Comparison of ENCODE assay signal across 19 mouse cellular contexts in genomic region chr3:101784768-101785424, GRCm38 (mm10).
"Had no signal": no experiment of that assay in that cellular context is flagged by ENCODE, and none has a peak within 500 bp of the region (broad histone marks: within the 10 kb centered on the region; RNA-seq: fewer than 3 reads in every experiment).

No protein-coding gene starts in this region.

- H3K4me1 ChIP-seq: liver, embryonic 12.5 days; liver, embryonic 15.5 days; stomach, embryonic 15.5 days had no signal

- H3K36me3 ChIP-seq: limb, embryonic 10.5 days; limb, embryonic 13.5 days; liver, embryonic 12.5 days; liver, embryonic 15.5 days; midbrain, embryonic 12.5 days; midbrain, embryonic 15.5 days; neural tube, embryonic 12.5 days; neural tube, embryonic 15.5 days; stomach, embryonic 15.5 days had no signal

- DNase-seq: kidney, postnatal 14 days; liver; lung, adult 18-20 months; lung, postnatal 14 days; right cerebral cortex, adult 18-20 months; right cerebral cortex, postnatal 14 days; right cerebral cortex, postnatal 4 days; spleen, adult 18-20 months; thymus, postnatal 25 days had no signal

- H3K9me3 ChIP-seq: limb, embryonic 10.5 days; limb, embryonic 13.5 days; liver, embryonic 12.5 days; liver, embryonic 15.5 days; midbrain, embryonic 12.5 days; midbrain, embryonic 15.5 days; neural tube, embryonic 12.5 days; neural tube, embryonic 15.5 days; stomach, embryonic 15.5 days had no signal

- ATAC-seq: liver, embryonic 12.5 days; midbrain, embryonic 15.5 days had no signal

- H3K27ac ChIP-seq: limb, embryonic 10.5 days; limb, embryonic 13.5 days; liver, embryonic 12.5 days; liver, embryonic 15.5 days; macrophage; midbrain, embryonic 12.5 days; midbrain, embryonic 15.5 days; neural tube, embryonic 12.5 days; neural tube, embryonic 15.5 days; stomach, embryonic 15.5 days had no signal

- H3K4me2 ChIP-seq: limb, embryonic 13.5 days; liver, embryonic 12.5 days; liver, embryonic 15.5 days; midbrain, embryonic 12.5 days; midbrain, embryonic 15.5 days; neural tube, embryonic 12.5 days; neural tube, embryonic 15.5 days; stomach, embryonic 15.5 days had no signal

- H3K4me3 ChIP-seq: limb, embryonic 10.5 days; limb, embryonic 13.5 days; liver, embryonic 12.5 days; liver, embryonic 15.5 days; midbrain, embryonic 12.5 days; midbrain, embryonic 15.5 days; neural tube, embryonic 12.5 days; neural tube, embryonic 15.5 days; stomach, embryonic 15.5 days had no signal

- H3K27me3 ChIP-seq: limb, embryonic 13.5 days; liver, embryonic 12.5 days; liver, embryonic 15.5 days; midbrain, embryonic 12.5 days; midbrain, embryonic 15.5 days; neural tube, embryonic 12.5 days; neural tube, embryonic 15.5 days; stomach, embryonic 15.5 days had no signal

- H3K9ac ChIP-seq: limb, embryonic 13.5 days; liver, embryonic 12.5 days; liver, embryonic 15.5 days; midbrain, embryonic 12.5 days; midbrain, embryonic 15.5 days; neural tube, embryonic 12.5 days; neural tube, embryonic 15.5 days; stomach, embryonic 15.5 days had no signal
